Mouse (Mus musculus) embryonic fibroblast, embryonic 13.5 days (primary cell): ENCODE measurements at regions not wholly inside any gene's neighbourhood (a gene's known extent, or its start where the extent isn't known, plus 50 kb on each side); places are given as distances from the start of the nearest gene placed in this dataset.

Experiments
- H3K27ac ChIP-seq: 2 replicates; pipeline ENCODE4 v1.5.1; 2012; ENCODE audit warnings: low read length, control low read depth, inconsistent platforms; ENCODE audit not compliant: insufficient read depth
- H3K4me1 ChIP-seq: 2 replicates; pipeline ENCODE4 v1.6.1; 2011; ENCODE audit warnings: low read length; ENCODE audit not compliant: control insufficient read depth, insufficient read depth
- H3K4me3 ChIP-seq: 2 replicates; pipeline ENCODE4 v1.5.1; 2011; ENCODE audit warnings: mild to moderate bottlenecking, control low read depth, low read length; ENCODE audit not compliant: insufficient read depth
- CTCF ChIP-seq: IDR thresholded peaks from 2 replicates; pipeline ENCODE4 v1.5.1; 2011; ENCODE audit warnings: mild to moderate bottlenecking, control low read depth, low read length, moderate library complexity, borderline replicate concordance; ENCODE audit not compliant: insufficient read depth
- POLR2A ChIP-seq: IDR thresholded peaks from 2 replicates; pipeline ENCODE4 v1.6.1; 2011; ENCODE audit warnings: low read depth, mild to moderate bottlenecking, control low read depth, low read length, moderate library complexity

GRCm38 (mm10) chr5:16681055-16681454 is 110.6 kb upstream of the Gm28710 start:
- TF ChIP-seq POLR2A (no peak), CTCF (no peak)
- Histone ChIP-seq H3K4me1 (no peaks in the 10 kb centered on the region), H3K27ac (no peak overlapping the region), H3K4me3 (no peak overlapping the region)

GRCm38 (mm10) chr5:16684079-16684478 is 107.5 kb upstream of the Gm28710 start:
- H3K27ac ChIP-seq, result no peak overlapping the region
- H3K4me1 ChIP-seq, result no peaks in the 10 kb centered on the region
- TF ChIP-seq CTCF (no peak), POLR2A (no peak)

GRCm38 (mm10) chr5:16699260-16699659 is 92.3 kb upstream of the Gm28710 start:
- Histone ChIP-seq H3K4me3 (no peak overlapping the region), H3K27ac (no peak overlapping the region), H3K4me1 (no peaks in the 10 kb centered on the region)
- TF ChIP-seq CTCF, result no peak
- TF ChIP-seq POLR2A, result no peak

More at GRCm38 (mm10) chr5:16684079-16684478, 107.5 kb upstream of the Gm28710 start:
- no peak overlapping the region for H3K4me3 ChIP-seq

- TF ChIP-seq CTCF, result no peak
- no peak for TF ChIP-seq POLR2A
- Histone ChIP-seq H3K4me1 (no peaks in the 10 kb centered on the region), H3K4me3 (no peak overlapping the region), H3K27ac (no peak overlapping the region)
Observed at GRCm38 (mm10) chr5:16700546-16700945, 91.1 kb upstream of the Gm28710 start.

- no peak for TF ChIP-seq CTCF
- no peak for TF ChIP-seq POLR2A
- H3K4me3 ChIP-seq, result no peak overlapping the region
- H3K27ac ChIP-seq, result peak overlapping the region; percentile 50; the same call in 1 of the 2 replicates
- H3K4me1 ChIP-seq, result no peaks in the 10 kb centered on the region
Observed at GRCm38 (mm10) chr5:16702675-16703074, 88.9 kb upstream of the Gm28710 start.

- Histone ChIP-seq H3K27ac (no peak overlapping the region), H3K4me1 (peaks cover 3% of the 10 kb centered on the region), H3K4me3 (no peak overlapping the region)
- TF ChIP-seq POLR2A, result no peak
- TF ChIP-seq CTCF, result no peak
Observed at GRCm38 (mm10) chr5:16715863-16716262, 75.7 kb upstream of the Gm28710 start.

- TF ChIP-seq POLR2A, result no peak
- no peak for TF ChIP-seq CTCF
- no peak overlapping the region for H3K4me3 ChIP-seq
- peaks cover 3% of the 10 kb centered on the region for H3K4me1 ChIP-seq
- H3K27ac ChIP-seq, result peak overlapping the region; percentile 61; the same call in 1 of the 2 replicates
Observed at GRCm38 (mm10) chr5:16716391-16716790, 75.2 kb upstream of the Gm28710 start.

- Histone ChIP-seq H3K4me3 (no peak overlapping the region), H3K27ac (peak overlapping the region; percentile 87), H3K4me1 (no peaks in the 10 kb centered on the region)
- TF ChIP-seq CTCF, result no peak
- no peak for TF ChIP-seq POLR2A
Observed at GRCm38 (mm10) chr5:16724820-16725219, 66.8 kb upstream of the Gm28710 start.
